Mouse (Mus musculus) lung, postnatal 0 days (tissue): ENCODE results near the gene Fchsd2. TPM values are rescaled to one million over a fixed set of nuclear protein-coding genes. Genes with fewer than 3 reads are reported as not detected.

ENCODE experiments used
- ATAC-seq: fragments of 200-750 bp; cut with Nextera tagmentation; 2 replicates; pipeline ENCODE4 v1.8.0; 2017; ENCODE audit warnings: moderate library complexity
- DNase-seq: peaks from one replicate; pipeline ENCODE4 v3.0.0-alpha.2; 2016; ENCODE audit warnings: low spot score
- H3K27ac ChIP-seq: fragments of 300-500 bp; sonication (generic); 2 replicates; pipeline ENCODE4 v1.5.1; 2014; ENCODE audit warnings: antibody characterized with exemption, mild to moderate bottlenecking, low read length, mixed read lengths
- H3K27me3 ChIP-seq: fragments of 300-500 bp; sonication (generic); replicated peaks from 2 replicates; pipeline ENCODE4 v1.6.1; 2014; ENCODE audit warnings: low read length, mixed read lengths; ENCODE audit not compliant: insufficient read depth
- H3K36me3 ChIP-seq: fragments of 300-500 bp; sonication (generic); 2 replicates; pipeline ENCODE4 v1.6.1; 2014; ENCODE audit warnings: low read length, mixed read lengths; ENCODE audit not compliant: insufficient read depth
- H3K4me1 ChIP-seq: fragments of 300-500 bp; sonication (generic); 2 replicates; pipeline ENCODE4 v1.6.1; 2014; ENCODE audit warnings: antibody characterized with exemption, low read depth, low read length, mixed read lengths; ENCODE audit not compliant: insufficient read depth
- H3K4me2 ChIP-seq: fragments of 300-500 bp; sonication (generic); replicated peaks from 2 replicates; pipeline ENCODE4 v1.6.1; 2014; ENCODE audit warnings: low read depth, mild to moderate bottlenecking, low read length, moderate library complexity, mixed read lengths
- H3K4me3 ChIP-seq: fragments of 300-500 bp; sonication (generic); 2 replicates; pipeline ENCODE4 v1.5.1; 2014; ENCODE audit warnings: low read depth, low read length
- H3K9ac ChIP-seq: fragments of 300-500 bp; sonication (generic); replicated peaks from 2 replicates; pipeline ENCODE4 v1.6.1; 2014; ENCODE audit warnings: low read depth, mild to moderate bottlenecking
- H3K9me3 ChIP-seq: fragments of 300-500 bp; sonication (generic); 2 replicates; pipeline ENCODE4 v1.6.1; 2016; ENCODE audit warnings: low read length, mixed read lengths
- CTCF ChIP-seq: IDR thresholded peaks from 2 replicates; pipeline ENCODE4 v1.5.1; 2016; ENCODE audit warnings: antibody characterized with exemption, mild to moderate bottlenecking
- EP300 ChIP-seq: IDR thresholded peaks from 2 replicates; pipeline ENCODE4 v1.6.1; 2016; ENCODE audit warnings: antibody characterized with exemption, mild to moderate bottlenecking, control low read depth
- WGBS: fragments of 180-500 bp; shearing (Covaris S2); extraction: QIAGEN DNeasy Blood & Tissue Kit; methylation state at CpG from one replicate; pipeline ENCODE4 v1.1.7; 2014; 5-methylcytosine and 5-hydroxymethylcytosine counted together
- polyA plus RNA-seq: library from polyadenylated mRNA; unstranded; fragments of >200 nt; fragmentation: Nextera tagmentation; extraction: Ambion mirVana; gene quantifications from 2 replicates; pipeline ENCODE4 v1.2.1, GENCODE M21; 2015

Fchsd2 gene
- polyA plus RNA-seq, 1 experiment from 2014 or later: 16.0 TPM

GRCm38 (mm10) chr7:101320399-101321217, 227.9 kb downstream of the Fchsd2 start:
- Histone ChIP-seq H3K27ac (peak overlapping the region; percentile 85), H3K4me2 (peak overlapping the region; percentile 95), H3K9ac (peak overlapping the region; percentile 55), H3K36me3 (no peaks in the 10 kb centered on the region), H3K9me3 (no peaks in the 10 kb centered on the region), H3K4me3 (peak overlapping the region; percentile 78), H3K4me1 (peaks cover 12% of the 10 kb centered on the region), H3K27me3 (no peaks in the 10 kb centered on the region)
- DNase-seq: peak; percentile 67
- no peak for TF ChIP-seq CTCF
- TF ChIP-seq EP300: no peak
- peak; percentile 73 for ATAC-seq
- 3% methylated on average over 33 of the region's 37 CpGs for WGBS

DNA sequence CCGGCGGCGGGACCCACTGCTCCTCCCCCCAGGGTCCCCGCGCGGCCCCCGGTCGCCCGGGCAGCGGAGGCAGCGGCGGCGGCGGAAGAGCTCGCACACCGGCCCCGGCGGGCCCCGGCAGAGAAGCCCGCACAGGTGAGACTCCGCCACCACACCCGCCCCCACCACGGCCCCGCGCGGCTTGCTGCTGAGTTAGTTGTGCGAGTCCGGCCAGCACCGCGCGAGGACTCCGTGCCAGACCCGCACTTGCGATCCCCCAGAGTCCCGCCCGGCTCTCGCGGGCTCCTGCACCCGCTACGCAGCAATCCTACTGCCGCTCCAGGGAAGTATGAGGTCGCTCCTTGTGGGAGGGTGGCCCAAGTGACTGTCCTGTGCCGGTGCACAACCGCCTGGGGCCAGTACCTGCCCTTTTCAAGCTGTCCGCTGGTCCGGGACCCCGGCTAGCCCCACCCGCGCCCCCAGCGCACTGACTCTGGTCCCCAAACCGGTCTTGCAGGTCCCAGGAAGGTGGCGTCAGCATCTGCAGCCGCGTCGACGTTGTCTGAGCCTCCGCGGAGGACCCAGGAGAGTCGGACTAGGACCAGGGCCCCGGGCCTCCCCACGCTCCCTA, 228.7 kb downstream of the Fchsd2 start:
- TF ChIP-seq CTCF (no peak), EP300 (no peak)
- ATAC-seq (peak; percentile 63), DNase-seq (peak; percentile 67)
- Histone ChIP-seq H3K27me3 (no peaks in the 10 kb centered on the region), H3K4me1 (peaks cover 12% of the 10 kb centered on the region), H3K9me3 (no peaks in the 10 kb centered on the region), H3K27ac (peak overlapping the region; percentile 85), H3K4me2 (peak overlapping the region; percentile 95), H3K4me3 (peak overlapping the region; percentile 78), H3K9ac (peak overlapping the region; percentile 55), H3K36me3 (no peaks in the 10 kb centered on the region)
- 1% methylated on average over 40 of the region's 61 CpGs for WGBS

DNA sequence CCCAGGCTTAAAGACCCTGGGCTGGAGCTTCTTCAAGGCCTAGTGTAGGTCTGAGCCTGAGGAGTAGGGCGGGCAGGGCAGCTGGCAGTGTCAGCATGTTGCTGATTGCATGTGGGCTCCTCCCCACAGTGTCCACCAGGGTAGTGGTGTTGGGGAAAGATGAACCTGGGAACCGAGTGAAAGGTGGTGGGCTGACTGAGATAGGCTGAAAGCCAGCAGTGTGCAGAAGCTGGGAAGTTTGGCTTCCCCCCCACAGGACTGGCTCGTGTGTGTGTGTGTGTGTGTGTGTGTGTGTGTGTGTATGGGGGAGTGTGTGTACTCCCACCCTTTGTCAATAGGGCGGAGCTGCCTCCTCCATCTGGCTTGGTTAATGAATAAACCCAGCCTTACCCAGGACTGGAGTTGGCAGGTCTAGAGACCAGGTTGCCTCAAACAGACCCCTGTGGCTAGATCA, 230.5 kb downstream of the Fchsd2 start:
- H3K9me3 ChIP-seq: no peaks in the 10 kb centered on the region
- TF ChIP-seq EP300: no peak
- TF ChIP-seq CTCF: no peak; the same call in 1 of the 2 replicates
- H3K36me3 ChIP-seq: no peaks in the 10 kb centered on the region
- peak overlapping the region; percentile 95; the same call in 1 of the 2 replicates for H3K4me2 ChIP-seq
- WGBS: 60% methylated on average over 4 of the region's 4 CpGs
- no peak overlapping the region for H3K9ac ChIP-seq
- H3K4me3 ChIP-seq: no peak overlapping the region
- H3K27me3 ChIP-seq: no peaks in the 10 kb centered on the region
- H3K4me1 ChIP-seq: peaks cover 12% of the 10 kb centered on the region
- H3K27ac ChIP-seq: no peak overlapping the region
- DNase-seq (peak; percentile 41), ATAC-seq (peak; percentile 40)

DNA sequence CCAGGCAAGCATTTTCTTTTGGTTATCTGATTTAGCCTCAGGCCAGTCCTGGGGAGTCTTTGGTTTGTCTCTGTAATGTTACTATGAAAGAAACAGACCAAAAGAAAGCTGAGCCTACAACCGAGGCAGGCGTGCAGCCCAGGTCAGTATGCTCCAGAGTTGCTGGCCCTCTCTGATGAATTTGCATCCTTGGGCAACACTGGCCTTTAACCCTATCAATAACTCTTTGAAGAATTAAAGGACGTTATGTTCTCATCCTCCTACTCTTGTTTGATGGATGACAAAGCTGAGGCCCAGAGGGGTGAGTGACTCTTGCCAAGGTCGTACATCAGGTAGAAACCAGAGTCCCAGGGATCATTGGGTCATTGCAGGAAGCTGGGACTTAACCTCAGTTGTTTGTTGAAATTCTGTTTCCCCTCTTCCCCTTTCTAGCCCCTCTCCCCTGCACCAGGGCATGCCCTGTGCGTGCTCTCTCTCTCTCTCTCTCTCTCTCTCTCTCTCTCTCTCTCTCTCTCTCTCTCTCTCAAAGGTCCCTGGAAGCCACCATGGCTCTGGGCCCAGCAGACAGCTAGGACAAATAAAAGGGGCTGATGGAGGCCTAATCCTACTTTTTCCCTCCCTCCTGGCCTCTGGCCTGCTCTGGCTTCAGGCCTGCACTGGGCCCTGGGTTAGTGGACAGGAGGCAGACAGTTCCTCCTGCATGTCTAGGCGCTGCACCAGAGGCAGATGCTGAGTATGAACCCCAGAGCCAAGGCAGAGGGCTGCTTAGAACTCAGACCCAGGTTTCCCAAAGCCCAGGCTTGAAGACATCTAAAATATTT, 231.7 kb downstream of the Fchsd2 start:
- Histone ChIP-seq H3K27ac (no peak overlapping the region), H3K4me2 (no peak overlapping the region), H3K9me3 (no peaks in the 10 kb centered on the region), H3K4me1 (peaks cover 12% of the 10 kb centered on the region), H3K36me3 (no peaks in the 10 kb centered on the region), H3K27me3 (no peaks in the 10 kb centered on the region), H3K4me3 (no peak overlapping the region), H3K9ac (no peak overlapping the region)
- TF ChIP-seq EP300 (no peak), CTCF (no peak)
- 58% methylated on average over 6 of the region's 6 CpGs for WGBS
- DNase-seq (no peak), ATAC-seq (no peak)

DNA sequence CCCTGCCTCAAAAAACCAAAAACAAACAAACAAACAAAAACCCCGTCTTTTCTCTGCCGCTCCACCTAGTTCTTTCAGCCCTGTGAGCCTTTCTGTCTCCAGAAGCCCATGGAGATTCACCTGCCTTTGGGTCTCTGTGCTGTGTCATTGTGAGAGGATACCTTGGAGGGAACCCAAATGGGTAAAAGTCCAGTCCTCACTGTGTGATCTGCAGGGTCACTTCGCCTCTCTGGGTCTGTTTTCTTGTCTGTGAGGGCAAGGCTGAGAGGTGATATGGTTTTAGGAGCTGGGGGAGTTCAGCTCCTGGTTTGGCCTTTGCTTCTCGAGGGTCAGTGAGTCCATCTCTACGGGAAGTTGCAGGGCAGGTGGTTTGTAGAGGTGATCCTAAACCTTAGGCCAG, 233.3 kb downstream of the Fchsd2 start:
- no peaks in the 10 kb centered on the region for H3K36me3 ChIP-seq
- ATAC-seq: no peak
- no peaks in the 10 kb centered on the region for H3K9me3 ChIP-seq
- H3K4me3 ChIP-seq: no peak overlapping the region
- H3K27ac ChIP-seq: no peak overlapping the region
- H3K27me3 ChIP-seq: no peaks in the 10 kb centered on the region
- no peak for TF ChIP-seq CTCF
- no peak for TF ChIP-seq EP300
- DNase-seq: no peak
- H3K9ac ChIP-seq: no peak overlapping the region
- WGBS: 87% methylated on average over 5 of the region's 5 CpGs
- no peak overlapping the region for H3K4me2 ChIP-seq
- H3K4me1 ChIP-seq: peaks cover 6% of the 10 kb centered on the region

DNA sequence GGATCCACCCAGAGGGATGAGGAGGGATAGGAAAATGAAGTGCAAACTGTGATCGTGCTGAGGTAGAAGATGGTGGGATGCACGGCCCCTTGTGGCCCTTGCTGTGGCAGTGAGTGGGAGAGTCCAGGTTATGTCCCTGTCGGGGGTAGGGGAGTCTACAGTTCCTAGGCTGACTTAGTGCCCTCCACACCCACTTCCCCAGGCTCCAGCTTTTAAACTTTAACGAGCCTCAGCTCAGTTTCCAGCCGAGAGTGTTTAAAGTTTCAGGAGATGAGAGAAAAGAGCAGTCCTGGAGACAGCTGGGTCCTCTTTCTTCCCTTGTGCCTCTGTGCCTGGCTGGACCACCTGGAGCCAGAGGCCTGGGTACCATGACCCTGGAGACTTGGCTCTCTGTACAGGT, 234.6 kb downstream of the Fchsd2 start:
- DNase-seq: no peak
- H3K27me3 ChIP-seq: no peaks in the 10 kb centered on the region
- peaks cover 6% of the 10 kb centered on the region for H3K4me1 ChIP-seq
- no peak overlapping the region for H3K9ac ChIP-seq
- WGBS: 62% methylated on average over 5 of the region's 5 CpGs
- H3K9me3 ChIP-seq: no peaks in the 10 kb centered on the region
- no peak overlapping the region for H3K4me2 ChIP-seq
- H3K27ac ChIP-seq: no peak overlapping the region
- TF ChIP-seq EP300: no peak
- TF ChIP-seq CTCF: no peak
- H3K4me3 ChIP-seq: no peak overlapping the region
- ATAC-seq: no peak
- no peaks in the 10 kb centered on the region for H3K36me3 ChIP-seq
